Mouse (Mus musculus): ENCODE data around the gene Olfr1371. TPM values are rescaled to one million over a fixed set of nuclear protein-coding genes. Genes with fewer than 3 reads are reported as not detected.

The Olfr1371 gene
- total RNA-seq (2023) = not detected

DNA sequence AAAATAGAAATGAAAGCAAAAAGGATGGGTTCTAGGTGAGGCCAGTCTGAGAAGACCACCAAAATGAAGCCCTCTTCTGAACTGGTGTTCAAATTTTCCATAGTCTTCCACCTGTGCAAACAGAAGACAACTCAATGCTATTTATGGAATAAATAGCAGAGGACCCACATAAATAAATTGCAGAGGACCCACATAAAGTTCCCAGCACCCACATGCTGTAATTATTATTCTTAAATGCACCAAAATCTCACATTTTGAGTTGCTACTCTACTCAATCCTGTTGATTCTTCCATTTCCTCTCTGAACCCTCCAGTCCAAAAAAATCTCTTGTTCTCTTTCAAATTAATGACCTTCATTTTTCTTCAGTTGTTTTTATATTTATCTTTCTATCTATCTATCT, at the start of gene Olfr1371:
Gene Olfr1371 (minus strand): TSS at position 101 of the 400 bp plus-strand sequence.

DNA sequence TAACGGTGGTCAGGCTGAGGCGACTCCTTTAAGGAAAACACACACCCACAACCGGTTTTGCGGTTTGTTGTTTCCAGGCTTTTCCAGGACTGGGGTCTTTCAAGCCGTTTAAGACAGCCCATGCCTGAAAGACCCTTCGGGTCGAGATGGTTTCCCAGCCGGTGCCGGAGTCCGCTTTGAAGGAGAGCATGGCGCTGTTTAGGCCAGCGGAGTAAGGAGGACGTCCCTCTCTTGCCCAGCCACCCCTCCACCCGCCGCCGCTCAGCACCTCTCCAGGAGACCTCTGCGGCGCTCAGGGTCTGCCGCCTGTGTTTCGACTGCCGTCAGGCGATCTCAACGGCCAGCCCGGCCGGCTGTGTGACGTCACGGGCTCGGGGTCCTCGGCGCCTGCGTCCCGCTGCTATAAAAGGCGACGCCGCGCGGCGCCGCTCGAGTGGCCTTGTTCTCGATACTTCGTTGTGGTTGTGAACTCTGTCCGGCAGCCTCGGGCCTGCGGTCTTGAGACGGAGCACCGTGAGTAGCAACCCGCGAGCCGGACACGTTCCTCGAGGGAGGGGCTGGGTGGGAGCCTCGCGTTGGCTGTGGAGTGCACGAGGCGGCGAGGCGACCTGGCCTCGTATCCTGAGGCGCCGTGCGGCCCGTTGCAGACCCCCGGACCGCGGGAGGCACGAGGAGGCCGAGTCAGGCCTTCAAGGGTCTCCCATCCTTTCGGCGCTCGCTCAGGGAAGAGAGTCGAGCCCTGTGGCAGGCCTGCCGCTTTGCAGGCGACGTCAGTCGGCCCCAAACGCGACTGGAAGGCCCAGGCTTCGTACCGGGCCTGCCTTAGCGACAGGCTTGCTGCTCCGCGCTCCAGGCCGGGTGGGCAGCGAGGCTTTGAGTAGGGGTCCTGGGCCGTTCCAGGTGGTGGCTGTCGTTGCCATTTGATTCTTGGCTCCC, 18.1 kb upstream of the Olfr1371 start, which contains the start of gene Skp1a:
Gene Skp1a (plus strand): TSS at position 390 of the 936 bp plus-strand sequence.

Other genes starting within 250 kb of the Olfr1371 start
- 43.7 TPM for gene Cdkn2aipnl, start 246.3 kb downstream of the Olfr1371 start, total RNA-seq (2023)
- 198 TPM for gene Ube2b, start 213.2 kb downstream of the Olfr1371 start, total RNA-seq (2023)
- gene Cdkl3, start 209.8 kb downstream of the Olfr1371 start, total RNA-seq (2023) = 1.7 TPM
- 96.9 TPM for gene Ppp2ca, start 115.3 kb downstream of the Olfr1371 start, total RNA-seq (2023)
- not detected for gene Olfr1373, start 68.5 kb downstream of the Olfr1371 start, total RNA-seq (2023)
- 194 TPM for gene Skp1a, start 18.0 kb upstream of the Olfr1371 start, total RNA-seq (2023)
- gene Tcf7, start 69.0 kb upstream of the Olfr1371 start, total RNA-seq (2023) = 1,216 TPM
- gene Vdac1, start 146.9 kb upstream of the Olfr1371 start, total RNA-seq (2023) = 57.6 TPM
- 43.9 TPM for gene 9530068E07Rik, start 182.4 kb upstream of the Olfr1371 start, total RNA-seq (2023)